Comparison of ENCODE assay signal across 8 mouse cellular contexts in the genomic region with DNA sequence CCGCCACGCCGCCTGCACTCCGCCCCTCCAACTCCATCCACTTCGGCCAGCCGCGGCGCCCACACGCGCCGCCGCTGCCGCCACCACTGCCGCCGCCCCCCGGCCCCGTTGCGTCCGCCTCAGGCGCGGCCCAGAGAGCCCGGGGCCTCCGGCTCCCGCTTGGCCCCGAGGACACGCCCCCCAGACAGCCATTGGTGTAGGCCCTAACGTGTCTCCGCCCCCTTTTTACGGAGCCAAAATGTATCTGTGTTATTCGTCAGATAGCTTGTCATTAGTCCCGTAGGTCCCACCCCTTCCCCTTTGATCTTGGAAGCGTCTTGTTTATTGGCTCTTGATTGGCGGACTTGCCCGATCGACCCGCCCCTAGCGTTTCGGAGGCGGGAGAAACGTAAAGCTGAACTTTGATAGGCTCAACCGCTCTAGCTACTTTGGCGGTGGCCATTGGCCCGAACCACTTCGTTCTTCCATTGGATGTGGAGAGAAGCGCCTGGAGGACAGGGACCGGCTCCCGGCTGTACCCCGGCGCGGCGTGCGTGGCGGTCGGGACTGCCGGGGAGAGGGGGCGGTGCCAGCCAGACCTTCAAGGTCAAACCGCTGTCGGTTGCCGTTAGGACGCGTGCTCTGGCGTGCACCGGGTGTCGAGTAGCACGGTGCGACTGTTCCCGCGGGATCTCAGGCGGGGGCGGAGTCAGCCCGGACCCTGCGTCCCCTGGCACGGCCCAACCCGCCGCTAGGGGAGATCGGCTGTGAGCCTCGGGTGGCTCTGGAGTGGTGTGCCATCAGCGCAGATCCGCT. TPM values are rescaled to one million over a fixed set of nuclear protein-coding genes. Genes with fewer than 3 reads are reported as not detected.
DNase-seq lines count a peak whose midpoint lies in the region; ATAC-seq and TF ChIP-seq lines count a peak whose summit lies in the region.

Gene Slc25a28 (minus strand): TSS at position 152 of the 795 bp plus-strand sequence.

- ATAC-seq in frontal cortex, adult (ENCODE audit: low TSS enrichment), result peak; percentile 88
- peak; percentile 94 for ATAC-seq in lung, postnatal 0 days

- DNase-seq in MN1 (ENCODE audit: low spot score), result peak; percentile 97
- DNase-seq in cerebellum, adult 9-10 months, result peak; percentile 100
- DNase-seq in hindbrain, embryonic 10.5 days (ENCODE audit: low spot score), result peak; percentile 98
- peak; percentile 100 for DNase-seq in layer of hippocampus, adult 9-11 months
- peak; percentile 100 for DNase-seq in lung, postnatal 0 days (ENCODE audit: low spot score)
- DNase-seq in ovary, postnatal 14 days (ENCODE audit: low spot score), result peak; percentile 93
- DNase-seq in thymus, postnatal 14 days, result peak; percentile 99

- peak within 1 kb of the TSS; percentile 87 for H3K4me2 ChIP-seq in lung, postnatal 0 days (replicated peaks; ENCODE audit: low read depth, low read length)

- no peaks in the 10 kb centered on the region for H3K9me3 ChIP-seq in hindbrain, embryonic 10.5 days
- H3K9me3 ChIP-seq in lung, postnatal 0 days (ENCODE audit: low read length), result 0 out of 2 replicates have a peak, but pooled peaks cover under 1% of the 10 kb centered on the region

- H3K36me3 ChIP-seq in hindbrain, embryonic 10.5 days, result no peaks in the 10 kb centered on the region
- no peaks in the 10 kb centered on the region for H3K36me3 ChIP-seq in lung, postnatal 0 days (ENCODE audit: insufficient read depth, low read length)

- TF ChIP-seq EP300 in lung, postnatal 0 days (IDR thresholded peaks at IDR 0.05), result no peak

- H3K9ac ChIP-seq in lung, postnatal 0 days (replicated peaks; ENCODE audit: low read depth), result peak within 1 kb of the TSS; percentile 76

- TF ChIP-seq CTCF in lung, postnatal 0 days (IDR thresholded peaks at IDR 0.05), result peak; percentile 93

- H3K27ac ChIP-seq in hindbrain, embryonic 10.5 days, result peak within 1 kb of the TSS; percentile 93
- peak within 1 kb of the TSS; percentile 98 for H3K27ac ChIP-seq in lung, postnatal 0 days (ENCODE audit: low read length)

- peak within 1 kb of the TSS; percentile 96 for H3K4me3 ChIP-seq in hindbrain, embryonic 10.5 days
- peak within 1 kb of the TSS; percentile 89 for H3K4me3 ChIP-seq in lung, postnatal 0 days (ENCODE audit: low read depth, low read length)

- WGBS in hindbrain, embryonic 10.5 days, result under 1% methylated on average over 79 of the region's 79 CpGs
- 1% methylated on average over 66 of the region's 79 CpGs for WGBS in lung, postnatal 0 days

- peaks cover 15% of the 10 kb centered on the region for H3K27me3 ChIP-seq in hindbrain, embryonic 10.5 days (ENCODE audit: insufficient read depth, poor library complexity, severe bottlenecking)
- H3K27me3 ChIP-seq in lung, postnatal 0 days (replicated peaks; ENCODE audit: insufficient read depth, low read length), result no peaks in the 10 kb centered on the region

- peaks cover 29% of the 10 kb centered on the region for H3K4me1 ChIP-seq in hindbrain, embryonic 10.5 days (replicated peaks)
- H3K4me1 ChIP-seq in lung, postnatal 0 days (ENCODE audit: insufficient read depth, low read depth, low read length), result peaks cover 11% of the 10 kb centered on the region; the same call in 1 of the 2 replicates

RNA-seq across cellular contexts. Expression of gene Slc25a28, which starts in this region (rescaled TPM):
- polyA plus RNA-seq in hindbrain, embryonic 10.5 days (2016; fragmentation: Nextera tagmentation; extraction: Ambion mirVana), result 9.2 and 12.3 TPM in 2 replicates
- polyA plus RNA-seq in lung, postnatal 0 days (2015; fragmentation: Nextera tagmentation; extraction: Ambion mirVana), result 11.9 and 13.3 TPM in 2 replicates

Comparison
In these comparisons a context has a peak if more than half of its experiments do, and no peak if none do; other contexts are left out.
1. Peak in every context shown above with its lines: DNase-seq, ATAC-seq, H3K4me3 ChIP-seq and H3K27ac ChIP-seq.